Mouse (Mus musculus) activated CD4-positive, CD25-positive, alpha-beta regulatory T cell, adult 9 weeks (primary cell): Measurements from ENCODE around the gene Ckap5. TPM values are rescaled to one million over a fixed set of nuclear protein-coding genes. Genes with fewer than 3 reads are reported as not detected.

Experiments used
- polyA plus RNA-seq: library from polyadenylated mRNA; unstranded; fragments of 100-300 nt; shearing (Covaris generic); gene quantifications from one replicate; pipeline ENCODE4 v1.2.1, GENCODE M21; 2017

Ckap5 gene
- 57.1 TPM for polyA plus RNA-seq

DNA sequence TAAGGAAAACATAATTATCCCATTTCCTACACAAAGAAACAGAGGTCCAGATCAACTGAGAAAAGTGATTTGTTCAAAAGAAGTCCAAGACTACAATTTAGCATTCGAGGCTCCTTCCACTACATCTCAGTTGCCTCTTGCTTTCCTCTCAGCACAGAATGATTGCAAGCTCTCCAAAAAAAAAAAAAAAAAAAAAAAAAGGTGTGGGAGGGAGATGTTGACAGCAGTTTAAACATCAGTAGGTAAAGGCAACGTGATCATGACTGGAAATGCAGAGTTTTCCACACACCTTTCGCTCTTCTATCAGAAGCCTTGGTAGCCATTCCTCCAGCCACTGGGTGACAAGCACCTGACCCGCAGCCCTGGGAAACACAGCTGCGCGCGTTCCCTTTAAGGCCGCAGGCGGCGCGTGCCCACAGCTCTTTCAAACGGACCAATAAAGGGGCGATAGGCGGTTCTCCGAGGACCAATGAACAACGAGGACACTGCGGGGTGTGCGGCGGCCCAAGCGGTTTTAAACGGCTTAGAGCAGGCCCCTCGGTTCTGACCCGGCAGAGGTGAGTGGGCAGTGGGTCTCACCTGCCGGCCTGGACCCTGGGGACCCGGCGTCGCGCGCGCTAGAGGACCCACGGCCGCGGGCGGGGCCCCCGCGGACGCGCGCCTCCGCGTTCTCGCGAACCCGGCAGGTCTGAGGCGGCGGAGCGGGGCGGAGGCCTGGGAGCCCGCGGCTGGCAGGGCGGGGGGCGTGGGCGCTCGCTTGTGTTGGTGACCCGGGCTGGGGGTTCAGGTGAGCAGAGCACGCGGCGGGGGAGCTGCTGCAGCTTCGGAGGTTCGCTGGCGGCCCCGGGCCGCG is at the start of gene Ckap5:
TSS of gene Ckap5 (plus strand) at position 469 of the 853 bp plus-strand sequence.

GRCm38 (mm10) chr2:91636229-91636628 is 109.7 kb downstream of the Ckap5 start, which contains the start of gene F2:
TSS of gene F2 (minus strand) at chr2:91636414.

GRCm38 (mm10) chr2:91649553-91650359 is 123.2 kb downstream of the Ckap5 start, which contains the start of the genes Zfp408 and Arhgap1:
TSS of gene Zfp408 (minus strand) at chr2:91649791.
TSS of gene Arhgap1 (plus strand) at chr2:91649860.

Other genes with a start within 250 kb of the Ckap5 start
- gene 1110051M20Rik, start 82.1 kb upstream of the Ckap5 start, polyA plus RNA-seq: 30.6 TPM
- not detected for gene Lrp4, start 69.3 kb upstream of the Ckap5 start, polyA plus RNA-seq
- gene F2, start 109.7 kb downstream of the Ckap5 start, polyA plus RNA-seq: not detected
- gene Zfp408, start 123.0 kb downstream of the Ckap5 start, polyA plus RNA-seq: 28.9 TPM
- gene Arhgap1, start 123.1 kb downstream of the Ckap5 start, polyA plus RNA-seq: 212 TPM
- 57.6 TPM for gene Atg13, start 183.8 kb downstream of the Ckap5 start, polyA plus RNA-seq
- gene Harbi1, start 184.1 kb downstream of the Ckap5 start, polyA plus RNA-seq: 14.1 TPM
- gene Ambra1, start 203.4 kb downstream of the Ckap5 start, polyA plus RNA-seq: 57.6 TPM